Mouse (Mus musculus) WW6 (cell line): Measurements from ENCODE around the gene Ntrk3.

ENCODE experiments used
- DNase-seq: peaks from one replicate; pipeline ENCODE4 v3.0.0-alpha.2; 2013; ENCODE audit warnings: low read depth, low spot score

The Ntrk3 gene

DNA sequence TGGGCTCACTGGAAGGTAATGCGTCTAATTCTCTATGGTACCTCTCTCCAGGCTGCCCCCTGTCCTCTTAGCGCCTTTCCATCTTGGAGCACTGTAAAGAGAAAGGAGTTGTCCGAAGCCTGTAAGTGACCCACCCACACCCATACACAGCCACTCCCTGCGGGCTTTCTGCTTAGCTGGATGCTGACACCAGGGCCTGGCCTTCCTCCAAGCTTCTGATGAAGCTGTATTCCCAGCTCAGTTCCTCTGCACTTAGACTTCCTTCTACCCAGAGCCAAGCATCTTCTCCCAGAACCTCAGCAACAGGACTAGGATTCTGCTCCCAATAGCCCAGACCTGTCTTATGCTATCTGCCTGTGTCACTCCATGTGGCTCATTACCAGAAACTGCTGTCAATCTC lies 114.1 kb downstream of the Ntrk3 start:
- DNase-seq: no peak

GRCm38 (mm10) chr7:78621115-78621514 lies 116.7 kb downstream of the Ntrk3 start:
- no peak for DNase-seq

DNA sequence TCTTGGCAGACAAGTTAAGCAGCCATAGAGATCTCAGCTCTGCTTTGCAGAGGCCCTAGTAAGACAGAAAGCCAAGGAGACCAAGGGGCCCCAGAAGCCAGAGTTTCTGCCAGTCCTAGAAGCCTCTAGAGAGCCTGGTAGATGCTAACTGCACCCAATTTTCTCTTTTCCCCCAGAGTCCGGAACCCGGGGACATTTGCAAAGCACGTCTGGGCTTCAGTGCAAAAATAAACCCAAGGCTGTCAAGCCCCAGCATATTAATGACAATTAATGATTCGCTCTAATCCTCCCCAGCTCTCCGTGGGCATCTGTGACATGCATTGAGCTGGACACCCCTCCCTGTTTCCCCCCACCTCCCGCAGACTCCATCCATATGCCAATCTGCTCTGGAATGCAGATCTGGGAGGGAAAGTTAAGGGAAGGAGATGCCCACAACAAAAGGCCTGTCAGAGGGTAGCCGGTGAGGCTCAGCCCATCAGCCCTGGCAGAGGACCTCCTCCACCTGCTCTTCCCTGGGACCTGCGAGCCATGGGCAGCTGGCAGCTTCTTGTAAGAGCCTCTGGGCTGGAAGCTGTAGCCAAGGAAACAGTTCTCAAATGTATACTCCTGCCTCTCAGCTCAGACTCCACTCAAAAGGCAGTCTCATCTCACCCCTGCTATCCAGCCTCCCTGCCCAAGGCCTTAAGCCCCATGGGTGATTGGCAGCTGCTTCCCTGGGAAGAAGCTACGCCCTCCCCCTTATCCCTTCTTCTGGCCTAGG lies 117.8 kb downstream of the Ntrk3 start:
- DNase-seq: no peak

DNA sequence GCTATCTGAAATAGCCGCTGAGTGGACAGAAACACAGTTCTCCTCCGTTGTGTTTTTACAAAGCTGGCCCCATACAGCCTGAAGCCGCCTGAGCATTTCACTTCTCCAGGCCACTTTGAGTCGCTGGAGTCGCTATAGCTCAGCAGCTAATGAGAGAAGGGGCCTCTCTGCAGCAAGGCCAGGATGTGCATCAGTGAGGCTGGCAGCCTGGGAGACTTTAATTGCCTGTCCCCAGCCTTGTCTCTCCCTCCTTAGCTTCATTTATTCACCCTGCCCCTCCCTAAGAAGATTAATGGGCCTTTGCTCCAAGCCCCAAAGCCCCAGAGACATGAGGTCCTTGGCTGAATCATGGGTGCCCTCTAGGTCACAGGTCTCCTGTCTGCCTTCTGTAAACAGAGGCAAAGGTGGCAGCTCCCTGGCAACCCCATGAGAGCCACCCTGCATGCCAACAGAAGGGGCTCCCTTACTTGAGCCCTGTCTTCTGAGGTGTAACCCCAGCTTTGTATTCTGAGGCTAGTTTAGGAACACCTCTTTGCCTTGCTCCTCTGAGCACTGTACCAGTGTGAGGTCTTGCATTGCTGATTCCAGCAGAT lies 132.2 kb downstream of the Ntrk3 start:
- no peak for DNase-seq

GRCm38 (mm10) chr7:78603922-78604321 lies 133.9 kb downstream of the Ntrk3 start:
- DNase-seq: no peak

DNA sequence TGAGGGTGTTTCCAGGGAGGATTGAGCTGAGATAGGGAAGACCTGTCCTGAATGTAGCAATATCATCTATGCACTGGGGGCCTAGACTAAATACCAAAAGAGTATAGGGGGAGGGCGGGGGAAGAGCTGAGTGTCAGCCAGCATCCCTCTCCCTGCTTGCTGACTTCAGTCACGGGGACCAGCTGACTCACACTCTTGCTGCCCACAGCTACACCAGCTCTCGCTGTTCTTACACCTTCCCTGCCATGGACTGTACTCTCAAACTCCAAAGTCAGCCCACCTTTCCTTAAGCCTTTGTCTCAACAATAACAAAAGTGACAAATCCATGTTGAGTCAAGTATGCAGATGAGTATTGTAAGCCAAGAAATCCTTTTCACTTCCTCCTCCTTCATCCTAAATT lies 136.0 kb downstream of the Ntrk3 start:
- DNase-seq: no peak

GRCm38 (mm10) chr7:78600886-78601285 lies 136.9 kb downstream of the Ntrk3 start:
- DNase-seq: no peak

GRCm38 (mm10) chr7:78599941-78600677 lies 137.7 kb downstream of the Ntrk3 start:
- no peak for DNase-seq

GRCm38 (mm10) chr7:78598147-78598546 lies 139.7 kb downstream of the Ntrk3 start:
- DNase-seq: no peak

DNA sequence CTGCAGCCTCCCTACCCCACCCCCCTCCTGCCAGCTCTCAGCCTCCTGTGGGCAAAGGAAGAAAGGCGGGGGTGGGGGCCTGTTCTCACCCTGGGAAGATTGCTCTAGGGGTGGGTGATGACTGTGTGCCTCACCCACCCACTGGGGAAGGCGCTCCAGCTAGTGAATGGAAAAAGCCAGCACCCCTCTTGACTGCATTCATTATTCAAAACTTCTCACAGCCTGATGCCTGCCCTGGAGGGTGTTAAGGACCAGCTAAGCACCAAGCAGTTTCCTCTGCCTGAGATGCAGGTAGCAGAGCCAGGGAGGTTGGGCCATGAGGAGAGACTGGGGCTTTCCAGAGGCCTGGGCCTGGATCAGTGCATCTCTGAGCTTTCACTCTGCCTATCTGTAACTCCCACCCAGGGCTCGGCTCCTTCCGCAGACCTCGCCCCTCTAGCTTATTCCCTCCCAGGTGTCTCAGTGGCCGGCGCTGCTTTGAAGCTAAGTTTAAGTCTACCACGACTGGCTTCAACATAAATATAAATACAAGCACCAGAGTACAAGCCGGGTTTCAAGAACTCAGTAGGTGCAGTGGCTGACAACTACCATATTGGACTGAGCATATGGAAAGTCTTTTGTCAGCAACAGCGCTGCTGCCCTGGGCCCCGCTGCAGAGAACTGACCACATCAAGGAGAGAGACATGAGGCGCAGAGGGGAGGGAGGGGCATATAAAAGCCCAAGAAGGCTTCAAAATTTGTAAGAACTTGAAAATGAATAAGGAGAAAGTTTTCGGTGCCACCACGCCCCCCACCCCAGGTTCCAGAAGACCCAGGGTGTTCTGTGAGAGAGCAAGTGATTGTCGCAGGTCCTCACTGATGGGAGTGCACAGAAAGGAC lies 140.3 kb downstream of the Ntrk3 start:
- no peak for DNase-seq

GRCm38 (mm10) chr7:78596556-78596955 lies 141.3 kb downstream of the Ntrk3 start:
- DNase-seq: no peak

GRCm38 (mm10) chr7:78595895-78596294 lies 141.9 kb downstream of the Ntrk3 start:
- no peak for DNase-seq

GRCm38 (mm10) chr7:78592948-78593347 lies 144.9 kb downstream of the Ntrk3 start:
- no peak for DNase-seq

- DNase-seq: no peak
These were observed 145.6 kb downstream of the Ntrk3 start for GRCm38 (mm10) chr7:78592172-78592571.

GRCm38 (mm10) chr7:78589766-78590165 lies 148.0 kb downstream of the Ntrk3 start:
- DNase-seq: no peak

- DNase-seq: no peak
These were observed 151.0 kb downstream of the Ntrk3 start for GRCm38 (mm10) chr7:78586800-78587199.

- DNase-seq: no peak
These were observed 151.9 kb downstream of the Ntrk3 start for GRCm38 (mm10) chr7:78585960-78586359.

GRCm38 (mm10) chr7:78584936-78585335 lies 152.9 kb downstream of the Ntrk3 start:
- no peak for DNase-seq

- DNase-seq: no peak
These were observed 153.3 kb downstream of the Ntrk3 start for GRCm38 (mm10) chr7:78584499-78584898.

DNA sequence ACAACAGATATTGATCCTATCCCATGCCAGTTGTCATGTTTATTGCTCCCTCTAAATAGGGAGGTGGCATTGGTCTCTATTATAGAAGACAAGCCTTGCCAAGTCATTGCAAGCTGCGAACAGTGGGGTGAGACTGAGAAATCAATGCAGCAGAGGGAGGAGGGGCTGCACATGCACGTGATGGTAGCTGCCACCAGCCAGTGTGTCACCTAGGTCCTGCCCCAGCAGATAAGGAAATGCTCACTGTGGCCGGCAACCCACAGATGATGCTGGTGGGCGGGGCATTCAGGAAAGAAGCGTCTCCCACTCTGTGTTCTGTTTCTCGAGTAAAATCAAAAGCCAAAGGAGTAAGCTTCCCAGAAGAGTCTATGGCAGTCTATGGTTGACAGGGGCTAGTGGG lies 154.1 kb downstream of the Ntrk3 start:
- no peak for DNase-seq

GRCm38 (mm10) chr7:78581341-78581740 lies 156.5 kb downstream of the Ntrk3 start:
- no peak for DNase-seq
